Mouse (Mus musculus): ENCODE measurements around the gene Sh3bgrl2. TPM values are rescaled to one million over a fixed set of nuclear protein-coding genes. Genes with fewer than 3 reads are reported as not detected.

Sh3bgrl2 gene
- polyA plus RNA-seq, 1 experiment: 23.1 TPM

- Histone ChIP-seq H3K27ac (ENCODE audit: insufficient read depth, low read length) (no peak overlapping the region), H3K36me3 (ENCODE audit: control insufficient read depth, insufficient read depth, low read length, poor library complexity, severe bottlenecking) (no peaks in the 10 kb centered on the region), H3K9ac (ENCODE audit: low read depth, poor library complexity, severe bottlenecking) (no peak overlapping the region), H3K4me3 (ENCODE audit: low read depth, low read length) (no peak overlapping the region), H3K4me1 (ENCODE audit: control insufficient read depth, insufficient read depth, low read length) (no peaks in the 10 kb centered on the region), H3K27me3 (ENCODE audit: control insufficient read depth, insufficient read depth, low read length, poor library complexity, severe bottlenecking) (no peaks in the 10 kb centered on the region), H3K9me3 (replicated peaks; ENCODE audit: control insufficient read depth, insufficient read depth, low read length, poor library complexity, severe bottlenecking) (no peaks in the 10 kb centered on the region)
- TF ChIP-seq POLR2A (IDR thresholded peaks at IDR 0.05; ENCODE audit: insufficient read depth, low read length): no peak
- no peak for TF ChIP-seq CTCF (IDR thresholded peaks at IDR 0.05; ENCODE audit: low read depth, low read length)
- TF ChIP-seq EP300 (IDR thresholded peaks at IDR 0.05; ENCODE audit: insufficient read depth, low read depth, low read length): no peak
Measured at GRCm38 (mm10) chr9:83536959-83537358, 11.2 kb upstream of the Sh3bgrl2 start.

- Histone ChIP-seq H3K9me3 (replicated peaks; ENCODE audit: control insufficient read depth, insufficient read depth, low read length, poor library complexity, severe bottlenecking) (no peaks in the 10 kb centered on the region), H3K27ac (ENCODE audit: insufficient read depth, low read length) (no peak overlapping the region), H3K36me3 (ENCODE audit: control insufficient read depth, insufficient read depth, low read length, poor library complexity, severe bottlenecking) (no peaks in the 10 kb centered on the region), H3K4me1 (ENCODE audit: control insufficient read depth, insufficient read depth, low read length) (no peaks in the 10 kb centered on the region), H3K4me3 (ENCODE audit: low read depth, low read length) (no peak overlapping the region), H3K9ac (ENCODE audit: low read depth, poor library complexity, severe bottlenecking) (no peak overlapping the region), H3K27me3 (ENCODE audit: control insufficient read depth, insufficient read depth, low read length, poor library complexity, severe bottlenecking) (no peaks in the 10 kb centered on the region; the same call in 1 of the 2 replicates)
- TF ChIP-seq EP300 (IDR thresholded peaks at IDR 0.05; ENCODE audit: insufficient read depth, low read depth, low read length): no peak
- no peak for TF ChIP-seq CTCF (IDR thresholded peaks at IDR 0.05; ENCODE audit: low read depth, low read length)
- no peak for TF ChIP-seq POLR2A (IDR thresholded peaks at IDR 0.05; ENCODE audit: insufficient read depth, low read length)
Measured at GRCm38 (mm10) chr9:83537510-83537909, 10.6 kb upstream of the Sh3bgrl2 start.

GRCm38 (mm10) chr9:83537921-83538536, 10.1 kb upstream of the Sh3bgrl2 start:
- Histone ChIP-seq H3K27me3 (ENCODE audit: control insufficient read depth, insufficient read depth, low read length, poor library complexity, severe bottlenecking) (no peaks in the 10 kb centered on the region; the same call in 1 of the 2 replicates), H3K9me3 (replicated peaks; ENCODE audit: control insufficient read depth, insufficient read depth, low read length, poor library complexity, severe bottlenecking) (no peaks in the 10 kb centered on the region), H3K27ac (ENCODE audit: insufficient read depth, low read length) (no peak overlapping the region), H3K4me3 (ENCODE audit: low read depth, low read length) (no peak overlapping the region), H3K36me3 (ENCODE audit: control insufficient read depth, insufficient read depth, low read length, poor library complexity, severe bottlenecking) (no peaks in the 10 kb centered on the region), H3K9ac (ENCODE audit: low read depth, poor library complexity, severe bottlenecking) (no peak overlapping the region), H3K4me1 (ENCODE audit: control insufficient read depth, insufficient read depth, low read length) (no peaks in the 10 kb centered on the region)
- TF ChIP-seq EP300 (IDR thresholded peaks at IDR 0.05; ENCODE audit: insufficient read depth, low read depth, low read length) (no peak), CTCF (IDR thresholded peaks at IDR 0.05; ENCODE audit: low read depth, low read length) (no peak), POLR2A (IDR thresholded peaks at IDR 0.05; ENCODE audit: insufficient read depth, low read length) (no peak)

- no peak overlapping the region for H3K4me3 ChIP-seq (ENCODE audit: low read depth, low read length)
- no peaks in the 10 kb centered on the region; the same call in 1 of the 2 replicates for H3K27me3 ChIP-seq (ENCODE audit: control insufficient read depth, insufficient read depth, low read length, poor library complexity, severe bottlenecking)
- H3K36me3 ChIP-seq (ENCODE audit: control insufficient read depth, insufficient read depth, low read length, poor library complexity, severe bottlenecking): no peaks in the 10 kb centered on the region
- TF ChIP-seq EP300 (IDR thresholded peaks at IDR 0.05; ENCODE audit: insufficient read depth, low read depth, low read length): no peak
- TF ChIP-seq CTCF (IDR thresholded peaks at IDR 0.05; ENCODE audit: low read depth, low read length): no peak
- no peak for TF ChIP-seq POLR2A (IDR thresholded peaks at IDR 0.05; ENCODE audit: insufficient read depth, low read length)
- H3K27ac ChIP-seq (ENCODE audit: insufficient read depth, low read length): no peak overlapping the region
- H3K4me1 ChIP-seq (ENCODE audit: control insufficient read depth, insufficient read depth, low read length): no peaks in the 10 kb centered on the region
- H3K9me3 ChIP-seq (replicated peaks; ENCODE audit: control insufficient read depth, insufficient read depth, low read length, poor library complexity, severe bottlenecking): no peaks in the 10 kb centered on the region
- H3K9ac ChIP-seq (ENCODE audit: low read depth, poor library complexity, severe bottlenecking): no peak overlapping the region
Measured at GRCm38 (mm10) chr9:83539809-83540491, 8.2 kb upstream of the Sh3bgrl2 start.

GRCm38 (mm10) chr9:83540492-83540857, 7.7 kb upstream of the Sh3bgrl2 start:
- TF ChIP-seq EP300 (IDR thresholded peaks at IDR 0.05; ENCODE audit: insufficient read depth, low read depth, low read length): no peak
- no peak for TF ChIP-seq CTCF (IDR thresholded peaks at IDR 0.05; ENCODE audit: low read depth, low read length)
- no peak for TF ChIP-seq POLR2A (IDR thresholded peaks at IDR 0.05; ENCODE audit: insufficient read depth, low read length)
- no peak overlapping the region for H3K27ac ChIP-seq (ENCODE audit: insufficient read depth, low read length)

GRCm38 (mm10) chr9:83540975-83541374, 7.2 kb upstream of the Sh3bgrl2 start:
- no peaks in the 10 kb centered on the region for H3K9me3 ChIP-seq (replicated peaks; ENCODE audit: control insufficient read depth, insufficient read depth, low read length, poor library complexity, severe bottlenecking)
- no peaks in the 10 kb centered on the region for H3K4me1 ChIP-seq (ENCODE audit: control insufficient read depth, insufficient read depth, low read length)
- TF ChIP-seq CTCF (IDR thresholded peaks at IDR 0.05; ENCODE audit: low read depth, low read length) (no peak), EP300 (IDR thresholded peaks at IDR 0.05; ENCODE audit: insufficient read depth, low read depth, low read length) (no peak), POLR2A (IDR thresholded peaks at IDR 0.05; ENCODE audit: insufficient read depth, low read length) (no peak)

More at GRCm38 (mm10) chr9:83540492-83540857, 7.7 kb upstream of the Sh3bgrl2 start:
- Histone ChIP-seq H3K9me3 (replicated peaks; ENCODE audit: control insufficient read depth, insufficient read depth, low read length, poor library complexity, severe bottlenecking) (no peaks in the 10 kb centered on the region), H3K36me3 (ENCODE audit: control insufficient read depth, insufficient read depth, low read length, poor library complexity, severe bottlenecking) (no peaks in the 10 kb centered on the region), H3K4me3 (ENCODE audit: low read depth, low read length) (no peak overlapping the region), H3K27me3 (ENCODE audit: control insufficient read depth, insufficient read depth, low read length, poor library complexity, severe bottlenecking) (no peaks in the 10 kb centered on the region; the same call in 1 of the 2 replicates), H3K9ac (ENCODE audit: low read depth, poor library complexity, severe bottlenecking) (no peak overlapping the region), H3K4me1 (ENCODE audit: control insufficient read depth, insufficient read depth, low read length) (no peaks in the 10 kb centered on the region)

More at GRCm38 (mm10) chr9:83540975-83541374, 7.2 kb upstream of the Sh3bgrl2 start:
- H3K27ac ChIP-seq (ENCODE audit: insufficient read depth, low read length): no peak overlapping the region
- H3K9ac ChIP-seq (ENCODE audit: low read depth, poor library complexity, severe bottlenecking): no peak overlapping the region
- H3K27me3 ChIP-seq (ENCODE audit: control insufficient read depth, insufficient read depth, low read length, poor library complexity, severe bottlenecking): no peaks in the 10 kb centered on the region; the same call in 1 of the 2 replicates
- H3K4me3 ChIP-seq (ENCODE audit: low read depth, low read length): no peak overlapping the region
- no peaks in the 10 kb centered on the region for H3K36me3 ChIP-seq (ENCODE audit: control insufficient read depth, insufficient read depth, low read length, poor library complexity, severe bottlenecking)

All from ES-Bruce4 (cell line).